Mouse (Mus musculus) heart, postnatal 36 days (tissue): ENCODE results near the gene Zbed5. TPM values are rescaled to one million over a fixed set of nuclear protein-coding genes. Genes with fewer than 3 reads are reported as not detected.
"Not testable (repeated sequence)": the region's sequence is repeated elsewhere in the genome, so short reads cannot be mapped to it uniquely, and the experiment has no call there.

ENCODE experiments used
- DNase-seq, 2 experiments: peaks; one replicate each; pipeline ENCODE4 v3.0.0; 2021 to 2022
- intact Hi-C: fragments of 180-260 bp; cut with DNase I; formaldehyde crosslinking; loops from one replicate; pipeline ENCODE4 v1.15.1; 2025
- total RNA-seq, 2 experiments: library from RNA; stranded (reverse); gene quantifications; 2 replicates each; pipeline ENCODE4 v1.2.3; 2021

Gene Zbed5
- under 1 TPM; 0.39 to 0.51 TPM for total RNA-seq

DNA sequence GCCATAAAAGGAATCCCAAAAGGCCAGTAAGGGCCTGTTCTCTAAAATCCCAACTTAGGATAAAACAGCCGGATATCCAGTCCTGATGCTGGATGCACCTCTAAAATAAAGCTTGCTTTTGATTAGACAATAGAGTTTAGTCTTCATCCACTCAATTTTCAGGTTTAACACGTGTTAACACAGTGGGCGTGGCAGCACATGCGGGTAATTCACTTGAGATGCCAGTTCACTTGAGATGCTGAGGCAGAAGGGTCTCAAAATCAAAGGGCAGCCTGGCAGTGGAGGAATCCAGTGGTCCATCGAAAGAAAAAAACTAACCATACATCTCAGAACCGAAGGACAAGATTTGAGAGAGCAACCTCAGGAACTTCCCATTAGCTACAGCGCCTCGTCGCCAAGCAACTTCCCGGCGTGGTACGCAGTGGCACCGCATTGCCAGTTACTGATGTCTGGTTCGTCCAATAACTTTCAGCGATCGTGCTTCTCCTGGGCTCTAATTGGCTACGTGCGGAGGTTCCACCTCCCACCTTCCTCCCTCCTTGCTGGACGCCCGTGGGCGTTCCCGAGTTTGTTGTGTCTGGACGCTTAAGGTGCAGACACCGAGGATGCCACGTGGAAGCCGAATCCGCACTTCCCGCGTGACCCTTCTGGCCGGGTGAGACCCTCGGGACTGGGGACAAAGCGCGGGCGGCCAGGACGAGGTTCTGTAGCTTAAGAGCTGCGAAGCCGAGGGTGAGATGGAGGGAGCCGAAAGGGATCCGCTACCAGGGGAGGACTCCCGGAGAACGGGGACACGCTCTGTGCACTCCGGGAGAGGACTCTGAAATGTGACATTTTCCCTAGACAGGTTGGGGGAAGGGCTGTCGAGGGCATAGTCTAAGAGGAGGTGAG lies at the start of gene Zbed5:
Gene Zbed5 (plus strand): TSS at position 526 of the 891 bp plus-strand sequence.
- intact Hi-C loops, result no loop called here
- DNase-seq, result peak; percentile 84

DNA sequence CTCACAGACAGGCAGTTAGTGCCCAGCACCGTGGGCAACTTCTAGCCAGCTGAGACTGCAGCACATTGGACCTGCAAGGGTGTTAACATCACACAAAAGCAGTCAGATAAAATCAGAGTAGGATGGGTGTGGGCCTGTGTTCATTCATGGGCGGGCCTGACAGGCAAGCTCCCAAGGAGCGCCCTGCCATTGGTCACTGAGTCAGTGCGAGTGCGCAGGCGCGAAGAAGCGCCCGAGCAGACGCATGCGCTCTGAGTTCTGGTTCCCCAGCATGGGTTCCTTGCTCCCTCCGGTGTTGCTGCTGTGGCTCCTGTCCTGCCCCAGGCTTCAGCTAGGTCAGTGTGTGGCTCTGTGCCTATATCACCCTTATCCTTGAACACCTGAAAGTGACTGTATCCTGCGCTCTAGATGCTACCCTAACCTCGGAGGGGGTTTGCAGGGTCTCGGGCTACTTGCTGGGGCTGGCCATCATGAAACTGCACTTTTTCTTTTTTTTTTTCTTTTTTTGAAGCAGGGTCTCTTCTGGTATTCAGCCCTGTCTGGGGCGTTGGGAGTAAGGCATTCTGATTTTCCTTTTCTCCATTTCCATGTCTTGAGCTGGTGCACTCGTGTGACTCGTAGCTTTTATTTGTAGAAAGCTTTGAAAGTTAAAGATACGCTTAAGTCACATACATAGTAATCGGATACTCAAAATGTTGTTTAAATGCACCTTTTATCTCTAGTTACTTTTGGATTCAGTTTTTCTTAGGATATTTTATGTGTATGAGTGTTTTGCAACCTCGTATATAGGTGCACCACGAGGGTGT lies 48.6 kb upstream of the Zbed5 start, which contains the start of gene Sumf2:
Gene Sumf2 (plus strand): TSS at position 235 of the 806 bp plus-strand sequence.
- intact Hi-C loops, result no loop called here

DNA sequence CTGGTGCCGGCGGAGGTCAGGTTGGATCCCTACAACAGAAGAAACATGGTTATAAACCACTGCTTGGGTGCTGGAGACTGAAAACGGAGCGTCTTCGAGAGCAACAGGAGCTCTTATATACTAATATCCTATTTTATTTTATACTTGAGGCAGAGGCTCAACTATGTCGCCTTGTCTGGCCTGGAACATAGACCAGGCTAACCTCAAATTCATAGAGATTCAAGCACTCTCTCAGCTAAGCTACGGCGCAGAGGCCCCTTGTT lies 48.0 kb upstream of the Zbed5 start:
- DNase-seq, result no peak
- intact Hi-C loops, result no loop called here

More for the DNA sequence above, 48.6 kb upstream of the Zbed5 start, which contains the start of gene Sumf2:
- peak; percentile 95 to 96 for DNase-seq

DNA sequence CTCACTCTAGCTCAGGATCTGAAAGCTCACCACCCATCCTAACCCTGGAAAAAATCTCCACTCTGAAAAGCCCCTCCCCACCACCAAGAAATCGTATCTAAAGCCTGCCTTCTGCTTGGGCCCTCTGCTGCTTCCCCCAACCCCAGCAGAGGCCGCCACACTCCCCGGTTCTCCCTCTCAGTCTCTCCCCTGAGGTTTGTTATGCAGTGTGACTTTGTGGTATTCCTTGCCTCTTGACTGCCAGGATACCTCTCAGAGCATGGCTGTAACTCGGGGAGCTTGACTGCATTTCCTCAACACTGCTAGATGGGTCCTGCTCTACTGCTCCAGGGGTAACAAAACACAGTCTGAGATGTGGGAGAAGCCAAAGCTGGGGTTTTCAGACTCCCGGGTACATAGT lies 40.4 kb upstream of the Zbed5 start:
- intact Hi-C loops, result no loop called here

DNA sequence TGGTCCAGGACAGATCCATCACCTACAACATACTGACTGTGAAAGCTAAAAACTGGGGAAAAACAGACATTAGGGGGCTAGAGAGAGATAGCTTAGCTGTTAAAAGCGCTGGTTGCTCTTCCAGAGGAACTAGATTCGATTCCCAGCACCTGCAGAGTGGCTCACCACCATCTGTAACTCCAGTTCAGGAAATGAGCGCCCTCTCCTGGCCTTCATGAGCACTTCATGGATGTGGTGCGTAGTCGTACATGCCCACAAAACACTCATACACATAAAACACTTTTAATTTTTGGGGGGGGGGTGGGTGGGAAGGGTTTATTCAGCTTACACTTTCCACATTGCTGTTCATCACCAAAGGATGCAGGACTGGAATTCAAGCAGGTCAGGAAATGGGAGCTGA lies 39.1 kb upstream of the Zbed5 start:
- intact Hi-C loops, result no loop called here
- DNase-seq, result no peak

More for the DNA sequence above, 40.4 kb upstream of the Zbed5 start:
- DNase-seq, result no peak

DNA sequence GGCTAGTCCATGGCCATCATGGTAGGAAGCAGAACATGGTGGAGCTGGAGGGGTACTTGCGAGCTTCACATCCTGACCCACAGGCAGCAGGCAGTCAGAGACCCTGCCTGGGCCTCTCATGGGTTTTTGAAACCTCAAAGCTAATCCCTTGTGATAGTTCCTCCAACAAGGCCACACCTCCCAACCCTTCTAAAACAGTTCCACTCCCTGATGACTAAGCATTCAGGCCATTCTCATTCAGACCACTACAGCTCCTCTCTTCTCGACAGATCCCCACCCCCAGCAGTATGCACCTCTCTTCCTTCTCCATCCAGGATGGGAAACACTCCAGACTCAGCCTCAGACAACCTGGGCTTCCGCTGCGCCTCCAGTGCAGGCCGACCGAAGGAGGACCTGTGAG lies 33.2 kb upstream of the Zbed5 start:
- no peak for DNase-seq
- intact Hi-C loops, result no loop called here

DNA sequence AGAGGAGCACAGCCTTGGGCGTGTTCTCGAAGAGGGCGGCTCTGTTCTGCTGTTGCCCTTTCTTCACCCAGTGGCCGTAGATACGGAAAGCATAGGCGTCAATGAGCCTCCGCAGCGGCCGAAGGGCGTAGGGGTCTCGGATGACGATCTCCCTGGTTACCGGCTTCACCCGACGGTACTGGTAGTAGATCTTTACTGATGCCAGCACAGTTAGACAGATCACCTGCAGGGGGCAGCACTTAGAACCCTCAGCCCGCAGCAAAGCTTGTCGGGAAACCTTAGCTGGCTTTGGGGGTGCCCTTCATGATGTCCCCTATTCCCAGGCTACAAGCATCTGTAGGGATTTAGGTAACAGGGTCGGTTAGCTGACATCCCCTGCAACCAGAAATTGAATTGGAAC lies 31.1 kb upstream of the Zbed5 start:
- intact Hi-C loops, result no loop called here
- DNase-seq, result peak; percentile 48 to 59

DNA sequence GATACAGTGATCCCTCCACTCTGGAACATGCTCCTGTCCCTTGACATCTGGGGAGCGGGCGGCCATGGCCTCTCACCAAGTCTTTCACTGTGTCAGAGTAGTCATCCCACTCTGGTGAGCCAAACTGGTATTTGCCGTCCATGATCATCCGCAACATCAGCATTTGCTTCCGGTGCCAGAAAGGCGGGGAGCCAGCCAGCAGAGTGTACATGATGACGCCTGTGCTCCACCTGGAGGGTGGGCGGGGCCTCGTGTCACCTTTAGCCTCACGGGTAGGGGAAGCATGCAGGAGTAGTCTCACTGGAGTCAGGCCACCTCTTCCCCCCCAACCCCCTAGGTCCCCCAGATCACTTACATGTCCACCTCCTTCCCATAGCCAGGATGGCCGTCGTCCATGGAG lies 29.7 kb upstream of the Zbed5 start:
- intact Hi-C loops, result no loop called here
- DNase-seq, result no peak

DNA sequence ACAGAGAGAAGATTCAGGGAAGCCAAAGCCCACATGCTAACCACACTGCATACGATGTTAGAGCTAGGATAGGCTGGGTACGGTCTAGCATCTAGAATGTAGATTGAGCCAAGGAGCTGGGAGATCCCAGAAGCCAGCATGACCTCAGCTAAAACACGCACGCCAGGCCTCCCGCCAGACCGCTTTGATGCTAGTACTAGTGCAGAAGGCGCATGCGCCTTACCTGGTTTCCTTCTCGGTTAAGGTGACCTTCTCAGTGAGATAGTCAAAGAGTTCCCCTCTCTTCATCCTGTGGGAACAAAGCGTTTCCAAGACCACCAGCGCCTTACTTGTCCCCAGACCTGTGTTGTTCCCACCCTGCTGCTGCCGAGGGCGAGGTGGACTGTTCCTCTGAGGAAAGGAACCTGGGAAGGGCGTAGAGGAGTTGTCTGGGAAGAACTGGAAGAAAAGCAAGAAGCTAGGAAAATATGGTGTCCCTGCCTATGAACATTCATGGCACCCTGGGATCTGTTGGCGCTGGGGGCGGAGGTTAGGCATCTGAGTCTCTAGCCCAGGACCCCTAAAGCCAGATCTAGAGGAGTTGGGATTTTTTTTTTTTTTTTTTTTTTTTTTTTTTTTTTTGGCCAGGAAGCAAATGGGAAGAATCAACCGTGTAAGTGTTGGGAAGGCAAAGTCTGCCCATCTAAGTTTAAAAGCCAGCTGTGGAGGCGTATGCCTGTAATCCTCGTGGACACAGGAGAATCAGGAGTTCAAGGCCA lies 26.1 kb upstream of the Zbed5 start:
- intact Hi-C loops, result no loop called here
- DNase-seq, result no peak

DNA sequence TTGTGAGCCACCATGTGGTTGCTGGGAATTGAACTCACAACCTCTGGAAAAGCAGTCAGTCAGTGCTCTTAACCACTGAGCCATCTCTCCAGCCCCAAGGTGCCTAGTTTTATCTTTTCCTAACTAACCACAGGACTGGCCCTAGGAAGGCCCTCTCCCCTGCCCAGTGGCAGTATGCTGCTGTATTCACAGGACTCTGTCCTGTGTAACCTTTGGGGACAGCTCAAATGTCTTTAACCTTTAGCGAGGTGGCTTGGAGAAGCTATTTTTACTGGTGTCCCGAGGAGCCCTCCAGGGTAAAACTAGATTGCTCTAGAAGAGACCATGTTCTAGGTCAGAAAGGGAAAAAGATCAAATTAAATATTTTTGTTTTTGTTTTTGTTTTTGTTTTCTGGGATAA lies 24.3 kb upstream of the Zbed5 start:
- intact Hi-C loops, result no loop called here
- DNase-seq, result no peak

DNA sequence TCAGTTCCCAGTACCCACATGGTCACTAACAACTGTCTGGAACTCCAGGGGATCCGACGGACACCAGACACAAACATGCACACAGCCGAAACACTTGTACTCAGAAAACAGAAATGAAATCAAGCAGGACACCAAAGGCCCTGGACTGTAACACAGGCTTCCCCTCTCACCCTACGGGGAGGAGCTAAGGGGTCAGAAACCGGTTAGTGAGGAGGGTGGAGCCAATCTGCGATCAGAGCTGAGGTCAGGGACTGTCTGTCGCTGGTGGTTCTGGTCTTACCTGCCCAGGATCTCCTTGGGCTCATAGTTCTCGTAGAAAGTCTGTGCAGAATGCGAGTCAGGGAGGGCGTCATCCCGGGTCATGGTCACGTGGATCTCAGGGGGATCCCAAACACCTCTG lies 21.6 kb upstream of the Zbed5 start:
- no peak for DNase-seq
- intact Hi-C loops, result no loop called here

DNA sequence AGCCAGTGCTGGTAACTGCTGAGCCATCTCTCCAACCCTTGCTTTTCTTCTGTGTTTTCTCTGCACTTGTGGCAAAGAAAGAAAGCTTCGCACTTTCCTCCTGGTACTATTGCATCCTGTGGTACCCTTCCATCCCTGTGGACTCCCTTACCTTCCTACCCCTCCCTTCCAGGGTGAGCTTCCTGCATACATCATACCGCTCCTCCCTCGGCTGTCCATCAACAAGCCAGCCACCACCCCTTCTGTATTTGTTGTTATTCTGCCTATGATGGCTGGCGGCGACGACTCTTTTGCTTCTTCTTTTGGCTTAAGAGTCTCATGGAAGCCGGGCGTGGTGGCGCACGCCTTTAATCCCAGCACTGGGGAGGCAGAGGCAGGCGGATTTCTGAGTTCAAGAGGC lies 20.4 kb upstream of the Zbed5 start:
- intact Hi-C loops, result no loop called here
- DNase-seq, result no peak

DNA sequence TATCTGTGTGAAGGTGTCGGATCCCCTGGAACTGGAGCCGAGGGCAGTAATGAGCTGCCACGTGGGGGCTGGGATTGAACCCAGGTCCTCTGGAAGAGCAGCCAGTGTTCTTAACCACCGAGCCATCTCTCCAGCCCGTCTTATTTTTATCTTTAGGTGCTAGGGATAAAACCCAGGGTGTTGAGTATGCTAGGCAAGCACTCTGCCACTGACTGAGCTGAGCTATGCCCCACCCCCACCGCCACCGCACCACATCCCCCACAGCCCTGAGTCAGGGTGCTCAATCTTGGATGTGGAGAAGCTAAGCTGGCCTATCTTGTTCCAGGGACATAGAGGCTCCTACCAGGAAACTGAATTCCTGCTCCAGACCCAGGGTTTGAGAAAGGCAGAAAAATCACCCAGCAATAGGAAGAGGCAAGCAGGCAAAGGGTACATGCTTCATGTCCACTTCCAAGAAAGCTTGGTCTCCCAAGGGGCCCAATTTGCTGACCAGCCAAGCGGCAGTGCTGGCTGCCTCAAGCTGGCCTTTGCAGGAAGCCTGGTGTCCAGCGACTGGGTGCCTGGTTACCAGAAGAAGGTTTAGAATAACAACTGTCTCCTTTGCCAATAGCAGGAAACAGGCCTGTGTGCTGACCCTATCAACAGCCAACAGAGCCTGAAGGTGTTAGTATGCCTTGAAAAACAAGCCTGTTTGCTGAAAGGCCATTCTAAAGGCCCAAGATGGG lies 17.6 kb upstream of the Zbed5 start:
- intact Hi-C loops, result loop anchor here (2.0 kb wide), 1 partner anchor 267 kb away; no protein-coding TSS in a partner anchor

DNA sequence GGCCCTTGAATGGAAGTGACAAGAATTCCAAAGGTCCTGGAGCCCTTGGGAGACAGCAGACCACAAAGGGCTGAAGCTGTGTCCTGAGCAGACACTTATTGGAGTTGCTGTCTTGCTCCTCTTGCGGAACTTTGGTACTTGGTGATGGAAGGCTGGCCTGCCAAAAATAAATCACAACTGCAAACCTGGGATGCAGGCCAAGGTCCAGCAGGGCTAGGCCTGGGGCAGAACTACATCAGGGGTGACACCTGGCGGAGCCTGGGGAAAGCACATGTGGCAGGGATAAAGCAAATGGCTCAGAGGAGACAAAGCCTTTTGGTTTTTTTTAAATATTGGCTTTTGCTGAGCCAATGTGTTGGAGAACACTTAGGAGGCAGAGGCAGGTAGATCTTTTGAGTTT lies 16.6 kb upstream of the Zbed5 start:
- intact Hi-C loops, result loop anchor here (2.0 kb wide), 1 partner anchor 268 kb away; no protein-coding TSS in a partner anchor
- peak; percentile 74 for DNase-seq

More for the DNA sequence above, 17.6 kb upstream of the Zbed5 start:
- peak; percentile 37 to 53 for DNase-seq

DNA sequence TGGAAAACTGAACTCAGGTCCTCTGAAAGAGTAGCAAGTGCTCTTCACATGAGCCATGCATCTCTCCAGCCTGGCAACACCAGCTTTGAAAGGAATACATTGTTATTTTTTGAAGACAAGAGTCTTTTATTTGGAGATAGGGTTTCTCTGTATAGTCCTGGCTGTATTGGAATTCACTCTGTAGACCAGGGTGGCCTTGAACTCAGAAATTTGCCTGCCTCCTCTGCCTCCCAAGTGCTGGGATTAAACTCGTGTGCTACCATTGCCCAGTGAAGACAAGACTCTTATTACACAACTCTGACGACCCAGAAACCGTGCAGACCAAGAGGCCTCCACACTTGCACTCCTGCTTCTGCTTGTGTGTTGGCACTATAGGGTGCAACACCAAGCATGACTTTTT lies 15.6 kb upstream of the Zbed5 start:
- intact Hi-C loops, result loop anchor here (2.0 kb wide), 1 partner anchor 269 kb away; no protein-coding TSS in a partner anchor
- DNase-seq, result no peak

DNA sequence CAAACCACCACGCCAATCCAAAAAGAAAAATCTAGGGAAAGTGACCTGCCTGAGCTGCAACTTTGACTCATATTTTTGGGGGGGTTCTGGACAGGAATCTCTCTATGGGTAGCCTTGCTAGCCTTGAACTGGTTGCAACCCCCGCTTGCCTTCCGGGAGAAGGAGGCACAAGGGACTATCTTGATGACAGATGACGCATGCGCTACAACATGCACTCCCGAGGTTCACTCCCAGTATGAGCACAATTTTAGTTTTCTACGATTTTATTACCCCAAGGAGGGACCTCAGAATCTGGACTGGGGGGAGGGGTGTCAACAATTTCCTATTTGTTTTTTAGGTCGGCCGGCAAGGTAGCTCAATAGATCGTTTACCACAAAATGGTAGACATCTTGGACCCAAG lies 9.3 kb upstream of the Zbed5 start:
- no peak for DNase-seq
- intact Hi-C loops, result no loop called here

DNA sequence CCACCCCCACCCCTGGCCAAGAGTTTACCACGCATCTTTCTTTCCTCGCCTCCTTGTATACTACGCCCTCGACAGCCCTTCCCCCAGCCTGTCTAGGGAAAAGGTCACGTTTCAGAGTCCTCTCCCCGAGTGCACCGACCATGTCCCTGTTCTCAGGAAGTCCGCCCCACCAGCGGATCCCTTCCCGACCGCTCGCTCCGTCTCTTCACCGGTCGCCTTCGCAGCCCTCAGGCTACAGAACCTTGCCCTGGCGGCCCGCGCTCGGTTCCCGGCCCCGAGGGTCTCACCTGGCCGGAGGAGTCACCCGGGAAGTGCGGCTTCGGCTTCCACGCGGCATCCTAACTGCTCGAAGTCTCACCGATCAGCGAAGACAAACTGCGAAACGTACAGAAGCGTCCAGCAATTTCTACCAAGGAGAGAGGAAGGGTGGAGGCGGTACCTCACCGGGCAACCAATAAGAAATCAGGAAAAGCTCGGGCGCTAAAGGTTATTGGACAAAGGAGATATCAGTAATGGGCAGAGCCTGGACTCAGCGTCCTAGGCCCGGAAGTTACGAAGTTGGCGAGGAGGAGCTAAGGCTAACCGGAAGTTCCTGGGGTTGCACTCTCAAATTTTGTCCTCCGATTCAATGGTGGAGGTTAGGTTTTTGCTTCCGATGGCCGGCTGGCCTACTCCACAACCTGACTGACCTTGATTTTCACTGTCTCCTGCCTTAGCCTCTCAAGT lies 8.4 kb upstream of the Zbed5 start, which contains the start of gene Chchd2:
Gene Chchd2 (minus strand): TSS at position 560 of the 726 bp plus-strand sequence.
- intact Hi-C loops, result no loop called here
- peak; percentile 91 to 93 for DNase-seq

DNA sequence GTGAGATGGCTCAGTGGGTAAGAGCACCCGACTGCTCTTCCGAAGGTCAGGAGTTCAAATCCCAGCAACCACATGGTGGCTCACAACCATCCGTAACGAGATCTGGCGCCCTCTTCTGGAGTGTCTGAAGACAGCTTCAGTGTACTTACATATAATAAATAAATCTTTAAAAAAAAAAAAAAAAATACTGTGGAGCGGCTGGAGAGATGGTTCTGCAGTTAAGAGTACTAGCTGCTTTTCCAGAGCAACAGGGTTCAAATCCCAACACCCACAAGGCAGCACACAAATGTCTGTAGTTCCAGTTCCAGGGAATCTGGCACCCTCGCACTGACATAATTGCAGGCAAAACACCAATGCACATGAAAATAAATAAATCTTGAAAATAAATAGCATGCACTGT lies 5.1 kb upstream of the Zbed5 start:
- intact Hi-C loops, DNase-seq: not testable (repeated sequence)

DNA sequence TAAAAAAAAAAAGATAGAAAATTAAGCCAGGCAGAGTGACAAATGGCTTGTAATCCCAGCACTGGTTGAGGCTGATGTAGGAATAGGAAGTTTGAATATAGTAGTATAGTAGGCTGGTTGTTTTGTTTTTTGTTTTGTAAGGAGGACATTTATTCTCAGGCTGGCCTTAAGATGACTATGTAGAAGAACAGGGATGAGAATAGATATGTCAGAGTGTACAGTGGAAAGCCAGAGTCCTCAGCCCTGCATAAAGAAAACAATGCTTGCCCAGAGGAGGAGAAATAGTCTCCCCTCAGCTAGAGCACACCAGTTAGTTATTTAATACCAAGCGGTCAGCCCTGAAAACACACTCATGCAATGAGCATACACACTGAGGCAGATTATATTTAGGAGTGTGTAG lies 2.9 kb downstream of the Zbed5 start, which contains the start of gene Phkg1:
Gene Phkg1 (minus strand): TSS at position 101 of the 400 bp plus-strand sequence.
- intact Hi-C loops, result no loop called here
- no peak for DNase-seq
